Mouse (Mus musculus): ENCODE results near the gene Atp2b1. TPM values are rescaled to one million over a fixed set of nuclear protein-coding genes. Genes with fewer than 3 reads are reported as not detected.

Gene Atp2b1
- total RNA-seq, 2 experiments from 2014 or later: 63.8 to 72.3 TPM

DNA sequence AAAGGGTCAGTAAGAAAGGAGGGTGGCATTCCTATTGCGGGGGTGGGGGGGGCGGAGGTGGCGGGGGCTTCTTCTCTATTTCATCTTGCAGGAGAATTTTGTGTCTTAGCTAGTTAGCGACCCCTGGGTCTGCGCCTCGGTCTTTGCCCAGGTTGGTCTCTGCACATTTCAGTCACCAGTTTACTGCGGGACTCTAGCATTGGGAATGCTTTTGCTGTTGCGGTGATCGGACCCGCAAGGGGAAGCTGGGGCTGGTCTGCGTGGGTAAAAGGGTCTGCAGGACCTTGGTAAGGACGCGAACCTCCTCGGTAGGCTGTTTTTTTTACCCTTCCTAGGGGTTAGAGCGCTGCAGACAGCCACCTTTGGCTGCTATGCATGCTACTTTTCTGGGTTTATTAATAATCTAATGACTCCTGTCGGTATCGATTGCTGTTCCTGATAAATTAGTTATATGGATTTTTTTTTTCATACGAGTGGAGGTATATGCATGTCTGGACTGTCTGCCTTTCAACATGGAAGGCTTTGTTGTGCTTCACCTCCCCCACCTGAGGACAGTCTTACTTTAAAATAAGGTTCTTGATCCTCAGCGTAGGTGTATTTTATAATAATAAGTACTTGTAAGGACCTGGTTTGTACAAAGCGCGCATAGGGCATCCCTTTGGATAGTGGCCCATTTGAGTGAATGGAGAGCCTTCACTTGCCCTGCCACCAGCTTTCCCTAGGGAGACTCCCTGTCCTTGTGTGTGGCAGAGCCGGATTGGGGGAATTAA is 2.0 kb downstream of the Atp2b1 start:
- DNase-seq (ENCODE audit: low spot score): no peak

DNA sequence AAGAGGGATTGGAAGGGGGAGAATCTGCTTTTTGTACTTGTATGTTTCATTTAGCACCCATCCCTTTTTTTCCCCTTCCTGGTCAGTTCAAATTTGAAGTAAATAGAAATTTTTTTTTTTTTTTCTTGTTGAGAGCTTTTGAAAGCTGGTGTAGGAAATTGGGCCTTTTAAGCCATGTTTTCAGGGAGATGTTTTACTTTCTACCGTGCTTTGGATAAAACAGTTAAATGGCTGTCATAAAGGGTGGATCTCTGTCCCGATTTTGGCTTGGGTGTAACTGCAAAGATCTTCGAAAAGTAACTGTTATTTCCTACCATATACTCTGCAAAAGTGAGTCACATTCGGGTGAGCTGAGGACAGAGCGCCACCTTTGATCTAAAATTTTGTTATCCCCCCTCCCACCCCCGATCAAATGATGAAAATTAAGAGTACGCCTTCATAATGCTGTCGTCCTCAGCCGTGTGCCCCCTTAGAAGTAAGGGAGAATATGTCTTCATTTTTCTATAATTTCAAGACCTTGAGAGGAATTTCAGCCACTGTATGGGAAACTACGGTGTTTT is 2.7 kb downstream of the Atp2b1 start:
- DNase-seq (ENCODE audit: low spot score): no peak

DNA sequence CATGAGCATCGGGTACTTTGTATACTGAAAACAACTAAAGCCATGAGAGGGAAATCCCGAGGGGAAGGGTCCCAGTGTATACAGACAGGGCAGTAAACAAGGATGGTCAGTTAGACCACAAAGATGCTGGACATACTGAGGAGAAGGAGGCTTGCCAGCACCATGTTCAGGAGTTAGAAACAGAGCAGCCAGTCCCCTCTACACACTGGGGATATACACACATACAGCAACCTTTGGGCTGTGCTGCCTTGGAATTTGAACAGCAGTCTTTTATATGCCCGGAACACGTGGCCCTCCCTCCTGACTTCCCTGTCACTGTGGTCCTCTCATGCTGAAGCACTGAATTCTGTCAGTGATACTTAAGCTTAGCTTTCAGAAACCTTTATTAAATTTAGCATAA is 10.9 kb downstream of the Atp2b1 start:
- DNase-seq (ENCODE audit: low spot score): no peak

DNA sequence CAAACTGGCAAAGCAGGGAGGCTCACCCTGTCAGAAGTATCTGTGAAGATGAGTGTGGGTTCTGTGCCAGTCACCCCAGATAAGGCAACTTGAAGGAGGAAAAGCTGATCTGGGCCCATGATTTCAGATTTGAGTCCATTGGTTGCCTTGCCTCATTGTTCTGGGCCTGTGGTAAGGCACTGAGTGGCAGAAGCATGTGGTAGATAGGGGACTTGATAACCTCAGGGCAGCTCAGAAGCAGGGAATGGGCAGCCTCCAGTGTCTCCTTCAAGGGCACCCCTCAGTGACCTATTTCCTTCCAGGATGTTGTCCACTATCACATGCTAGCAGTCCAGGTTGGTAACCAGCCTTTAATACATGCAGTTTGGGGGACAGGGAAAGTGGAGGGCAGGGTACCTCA is 12.8 kb downstream of the Atp2b1 start:
- no peak for DNase-seq (ENCODE audit: low spot score)

DNA sequence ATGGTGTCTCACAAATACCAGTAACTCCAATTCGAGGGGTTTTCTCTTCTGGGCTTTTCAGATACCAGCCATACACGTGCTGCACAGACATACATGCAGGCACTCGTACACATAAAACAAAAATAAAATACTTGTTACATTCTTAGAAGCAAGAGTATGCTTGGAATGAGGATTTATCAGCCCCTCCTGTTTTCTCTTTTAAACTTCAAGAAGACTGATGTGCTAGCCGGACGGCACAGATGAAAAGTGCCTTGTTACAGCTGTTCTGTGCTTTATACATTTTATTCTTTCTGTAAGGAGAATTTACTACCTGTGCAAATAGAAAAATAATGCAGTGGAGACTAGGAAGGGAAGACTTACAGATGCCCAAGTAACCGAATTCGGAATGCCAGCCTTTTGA is 15.2 kb downstream of the Atp2b1 start:
- DNase-seq (ENCODE audit: low spot score): no peak

DNA sequence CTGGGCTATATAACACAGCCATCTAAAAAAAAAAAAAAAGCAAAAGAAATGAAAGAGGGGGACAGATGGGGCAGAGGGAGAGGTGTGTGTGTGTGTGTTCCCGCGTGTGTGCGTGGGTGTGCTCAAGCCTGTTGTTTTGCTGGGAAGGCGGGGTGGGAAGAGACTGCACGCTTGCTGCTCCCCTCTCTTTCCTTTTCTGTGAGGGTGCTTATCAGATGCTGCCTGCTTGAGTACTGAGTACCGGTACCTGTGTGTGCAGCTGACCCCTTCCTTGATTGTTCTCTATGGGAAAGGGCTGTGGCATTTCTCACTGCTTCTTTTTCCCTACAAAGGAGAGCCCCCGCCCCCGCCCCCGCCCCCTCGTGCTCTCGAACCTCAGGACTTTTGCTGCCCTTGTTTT is 15.9 kb downstream of the Atp2b1 start:
- DNase-seq (ENCODE audit: low spot score): no peak

DNA sequence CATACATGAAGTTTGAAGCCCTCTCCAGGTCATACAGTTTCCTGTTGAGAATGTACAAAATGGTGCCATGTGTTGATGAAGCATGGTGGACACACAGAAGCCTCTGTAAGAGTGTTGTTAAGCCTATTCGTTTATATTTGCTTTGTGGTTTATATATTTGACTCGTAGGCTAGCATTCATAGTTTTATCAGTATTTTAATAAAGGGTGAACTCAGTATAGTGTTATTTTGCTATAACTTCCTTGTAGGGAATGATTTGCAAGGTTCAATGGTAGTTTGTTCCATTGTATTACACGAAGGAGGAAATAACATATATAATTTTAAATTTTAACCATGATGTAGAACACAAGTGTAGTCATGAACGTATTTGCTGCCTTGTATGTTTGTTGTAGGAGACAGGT is 25.9 kb downstream of the Atp2b1 start:
- DNase-seq (ENCODE audit: low spot score): no peak

DNA sequence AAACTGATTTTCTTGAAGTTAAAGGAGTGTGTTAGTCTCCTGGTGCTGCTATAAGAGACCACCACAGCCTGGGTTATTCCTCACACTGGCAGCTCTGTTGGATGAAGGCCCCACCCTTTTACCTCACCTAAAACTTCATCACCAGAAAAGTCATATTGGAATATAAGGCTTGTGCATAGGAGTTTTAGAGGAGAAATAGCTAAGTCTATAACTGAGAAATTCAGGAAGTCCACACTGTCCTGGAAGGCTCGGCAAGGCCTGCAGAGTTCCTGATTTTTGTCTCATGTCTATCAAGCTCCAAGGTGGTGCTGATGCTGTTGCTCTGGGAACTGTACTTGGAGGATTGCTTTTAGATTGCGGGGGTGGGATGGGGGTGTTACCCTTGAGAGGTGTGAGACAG is 26.6 kb downstream of the Atp2b1 start:
- DNase-seq (ENCODE audit: low spot score): no peak

DNA sequence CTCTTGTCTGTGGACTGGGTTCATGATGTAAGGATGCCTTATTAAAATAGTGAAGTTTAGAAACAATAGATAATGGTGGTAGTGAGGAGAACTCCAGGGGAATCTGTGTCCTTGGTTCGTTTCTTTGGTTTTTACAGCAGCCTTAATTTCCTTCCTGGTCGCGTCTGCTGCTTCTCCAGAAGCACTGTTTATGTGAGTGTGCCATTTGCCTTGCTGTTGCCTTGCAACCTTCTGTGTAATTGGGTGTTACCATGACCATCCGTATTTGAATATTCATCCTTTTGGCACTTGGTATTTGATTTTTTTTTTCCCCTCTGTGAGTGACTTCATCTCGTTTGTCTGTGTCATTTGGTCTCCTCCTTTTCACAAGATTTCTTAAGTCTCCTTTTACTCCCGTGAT is 27.8 kb downstream of the Atp2b1 start:
- DNase-seq (ENCODE audit: low spot score): no peak

DNA sequence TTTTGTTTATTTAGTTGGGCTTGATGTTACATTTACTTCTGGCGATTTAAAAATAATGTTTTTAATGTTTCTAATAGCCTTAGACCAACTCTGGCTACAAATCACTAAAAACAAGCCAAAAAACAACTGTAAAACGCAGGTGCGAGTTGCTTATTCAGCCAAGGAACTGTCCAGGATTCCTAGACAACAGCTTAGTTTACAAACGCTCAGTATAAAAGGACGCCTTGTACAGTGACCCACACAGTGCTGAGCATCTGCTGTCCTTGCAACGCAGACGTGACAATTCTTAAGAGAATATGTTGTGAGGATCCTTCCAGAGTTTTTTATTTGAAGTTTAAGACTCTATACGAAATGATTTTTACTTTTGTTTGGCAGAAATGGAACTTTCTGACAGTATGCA is 28.8 kb downstream of the Atp2b1 start:
- no peak for DNase-seq (ENCODE audit: low spot score)

DNA sequence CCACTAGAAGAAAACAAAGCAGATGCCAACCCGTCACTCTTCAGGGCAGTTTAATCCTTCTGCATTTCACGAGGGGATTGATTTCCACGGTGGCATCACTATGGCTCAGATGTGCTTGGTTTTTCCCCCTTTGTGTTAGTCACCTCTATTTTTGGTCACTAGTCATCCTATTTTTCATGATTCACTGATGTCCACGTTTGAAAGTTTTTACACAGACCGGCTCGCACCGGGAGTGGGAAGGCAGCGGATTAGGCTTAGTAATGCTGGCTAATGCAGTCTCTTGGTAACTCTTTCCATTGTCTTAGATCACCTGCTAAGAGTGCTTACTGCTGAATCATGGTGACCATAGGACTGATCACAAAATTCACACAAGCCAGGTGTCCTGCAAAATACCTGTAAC is 29.7 kb downstream of the Atp2b1 start:
- no peak for DNase-seq (ENCODE audit: low spot score)

DNA sequence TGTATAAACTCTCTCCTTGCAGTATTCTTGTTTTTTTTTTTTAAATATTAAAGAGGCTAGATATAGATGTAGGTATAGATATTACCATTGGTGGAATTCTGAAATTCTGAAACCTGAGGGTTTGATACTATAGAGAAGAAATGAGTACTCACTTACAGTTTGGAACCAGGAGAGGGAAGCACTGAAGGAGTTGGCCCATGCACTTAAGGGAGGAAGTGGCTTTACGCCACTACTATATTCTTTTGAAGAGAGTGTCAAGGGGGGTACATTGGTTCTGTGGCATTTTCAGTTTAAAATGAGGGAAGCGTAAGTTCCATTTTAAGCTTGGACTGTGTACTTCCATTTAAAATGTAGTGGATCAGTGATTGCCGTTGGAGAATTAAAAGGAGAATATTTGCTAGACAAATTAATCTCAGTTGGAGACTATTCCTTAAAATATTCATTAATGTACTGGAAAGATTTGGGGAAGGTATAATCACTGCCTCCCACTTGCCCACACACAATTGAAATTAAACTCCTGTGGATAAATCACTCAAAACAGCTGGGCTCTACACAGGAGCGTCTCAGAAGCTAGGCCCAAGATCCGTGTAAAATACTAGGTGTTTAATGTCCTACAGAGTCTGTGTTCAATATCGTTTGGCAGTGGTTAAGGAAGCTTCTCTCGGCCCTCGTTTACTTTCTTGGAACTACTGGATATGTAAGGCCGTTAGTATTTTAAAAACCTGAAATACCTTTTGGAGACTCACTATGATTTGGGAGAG is 32.0 kb downstream of the Atp2b1 start:
- DNase-seq (ENCODE audit: low spot score): no peak

DNA sequence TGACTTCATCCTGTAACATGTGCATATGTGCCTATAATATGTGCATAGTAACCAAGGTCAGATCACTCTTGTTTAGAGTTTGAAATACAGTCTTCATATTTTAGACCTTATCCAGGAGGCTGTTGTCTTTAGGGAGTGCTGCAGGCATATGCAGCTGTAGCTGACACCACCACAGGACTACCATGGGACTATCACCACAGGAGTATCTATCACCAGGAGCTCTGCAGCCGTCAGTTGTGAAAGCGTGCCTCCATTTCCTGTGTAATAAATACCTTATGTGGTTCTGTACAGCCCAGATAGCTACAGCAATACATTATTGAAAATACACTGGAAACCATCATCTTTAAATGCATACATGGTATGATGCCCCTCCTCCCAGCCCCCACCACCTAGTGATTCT is 33.0 kb downstream of the Atp2b1 start:
- no peak for DNase-seq (ENCODE audit: low spot score)

DNA sequence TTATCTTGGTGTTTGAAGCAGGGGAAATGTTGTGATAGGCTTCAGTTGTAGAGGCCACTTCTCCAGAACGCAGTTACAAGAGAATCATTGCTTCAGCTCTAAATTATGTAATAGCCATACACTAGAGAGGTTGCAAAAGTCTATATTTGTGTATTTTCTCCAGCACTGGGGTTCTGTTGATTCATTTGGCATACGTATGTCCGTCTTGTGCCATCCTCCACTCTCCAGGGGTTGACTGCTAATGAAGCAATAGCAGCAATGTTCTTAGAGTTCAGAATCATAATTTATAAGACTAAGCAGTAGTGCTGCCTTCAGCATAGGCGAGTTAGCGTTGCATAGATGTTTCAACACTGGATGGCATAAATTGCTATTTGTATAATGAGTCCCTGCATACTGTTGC is 33.9 kb downstream of the Atp2b1 start:
- peak; percentile 24 for DNase-seq (ENCODE audit: low spot score)

DNA sequence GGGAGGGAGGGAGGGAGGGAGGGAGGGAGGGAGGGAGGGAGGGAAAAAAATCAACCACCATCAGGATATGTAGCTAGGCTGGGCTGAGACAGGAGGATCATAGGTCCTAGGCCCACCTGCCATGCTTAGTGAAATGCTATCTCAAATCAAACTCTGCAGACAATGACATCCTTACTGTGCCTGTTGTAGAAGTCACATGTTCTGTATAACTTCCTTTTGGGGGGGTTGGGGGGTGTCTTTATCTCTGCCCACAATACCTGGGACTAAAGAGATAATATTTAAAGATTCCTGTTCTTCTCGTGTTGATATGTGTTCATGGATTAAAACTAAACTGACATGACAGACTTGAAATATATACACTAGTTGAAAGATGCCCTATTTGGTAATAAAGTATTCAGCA is 35.5 kb downstream of the Atp2b1 start:
- DNase-seq (ENCODE audit: low spot score): no peak

DNA sequence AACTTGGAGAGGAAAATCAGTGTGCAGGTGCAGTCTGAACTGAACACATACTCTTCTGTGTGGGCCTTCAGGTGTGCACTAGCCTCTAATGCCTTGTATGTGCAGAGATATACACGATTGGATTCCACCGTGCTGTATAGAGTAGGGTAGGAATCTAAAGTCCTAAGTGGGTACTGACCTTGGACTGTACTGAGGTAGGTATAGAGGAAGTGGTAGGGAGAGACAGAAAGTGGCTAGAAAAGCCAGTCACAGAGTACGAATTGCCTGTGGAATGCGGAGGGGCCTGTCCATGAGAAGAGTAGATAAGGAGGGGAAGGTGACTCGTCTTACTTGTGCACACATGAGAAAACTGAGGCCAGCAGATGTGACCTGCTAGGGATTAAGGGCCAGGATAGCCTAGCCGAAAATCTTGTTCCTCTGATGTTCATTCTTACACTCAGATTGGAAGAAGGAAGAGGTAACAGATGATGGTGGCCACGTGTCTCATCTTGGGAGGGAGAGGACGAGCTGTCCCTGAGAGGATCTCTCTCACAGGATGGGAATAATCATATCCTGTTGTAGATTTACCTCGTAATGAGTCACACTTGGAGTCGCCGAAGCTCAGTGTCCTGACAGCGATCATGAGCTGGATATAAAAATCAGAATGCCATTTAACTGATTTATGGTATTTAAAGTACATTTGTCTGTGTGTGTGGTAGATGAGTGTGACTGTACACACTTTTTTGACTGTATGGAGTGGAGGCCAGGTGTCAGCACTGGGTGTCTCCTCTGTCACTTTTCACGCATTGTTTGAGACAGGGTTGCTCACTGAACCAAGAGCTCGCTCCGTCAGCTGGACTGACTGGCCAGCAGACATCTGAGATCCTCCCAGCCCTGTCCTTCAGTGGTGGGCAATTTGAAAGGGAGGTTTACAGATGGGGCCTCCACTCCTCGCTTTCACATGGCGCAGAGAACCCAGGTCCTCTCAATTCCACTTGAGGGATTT is 37.4 kb downstream of the Atp2b1 start:
- DNase-seq (ENCODE audit: low spot score): no peak

DNA sequence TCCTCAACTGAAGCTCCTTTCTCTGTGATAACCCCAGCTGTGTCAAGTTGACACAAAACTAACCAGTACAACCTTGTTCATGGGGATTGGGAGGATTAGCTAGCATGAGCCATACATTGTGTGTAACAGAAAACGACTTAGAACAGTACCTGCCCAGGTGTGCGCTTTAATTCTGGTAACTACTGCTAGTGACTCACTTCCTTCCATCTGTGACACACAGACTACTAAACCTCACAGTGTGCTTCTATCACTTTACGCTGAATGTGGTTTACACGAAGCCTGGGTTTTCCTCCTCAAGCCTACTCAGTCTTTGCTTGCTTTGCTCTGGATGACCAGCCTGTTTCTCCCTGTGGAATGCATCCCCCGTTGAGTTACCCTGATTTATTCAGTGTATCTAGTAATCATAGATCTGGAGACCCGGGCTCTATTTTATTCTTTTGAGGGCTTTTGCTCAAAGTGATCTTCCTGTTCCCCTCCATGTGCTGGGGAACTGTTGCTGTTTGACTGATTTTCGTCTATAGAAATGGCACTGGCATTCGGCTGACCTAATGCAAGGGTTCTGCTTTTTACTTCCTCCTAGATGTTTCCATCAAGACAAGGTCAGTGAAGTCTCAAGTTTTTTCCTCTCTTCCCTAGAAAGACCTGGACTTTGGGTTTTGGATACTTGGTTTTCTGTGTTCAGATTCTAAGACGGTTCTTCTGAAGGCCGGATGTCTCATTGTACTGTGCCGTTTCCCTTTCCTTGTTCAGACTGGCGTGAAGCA is 40.2 kb downstream of the Atp2b1 start:
- DNase-seq (ENCODE audit: low spot score): no peak

DNA sequence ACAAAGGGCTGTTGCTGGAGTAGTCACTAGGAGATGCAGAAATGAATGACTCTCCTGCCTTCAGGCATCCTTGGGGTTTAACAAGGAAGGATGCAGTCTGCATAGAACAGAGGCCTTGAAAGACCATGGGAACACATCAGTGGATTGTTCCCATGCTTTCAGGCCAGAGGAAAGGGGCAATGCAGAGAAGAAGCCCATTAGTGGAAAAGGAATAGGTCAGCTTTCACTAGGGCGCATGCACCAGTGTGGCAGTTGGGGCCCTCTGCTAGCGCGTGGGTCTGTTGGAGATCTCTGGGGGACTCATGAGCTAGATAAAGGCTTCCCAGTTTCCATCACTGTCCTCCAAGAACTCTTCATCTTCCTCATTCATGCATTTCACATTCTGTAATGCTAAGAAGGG is 41.9 kb downstream of the Atp2b1 start:
- DNase-seq (ENCODE audit: low spot score): no peak

DNA sequence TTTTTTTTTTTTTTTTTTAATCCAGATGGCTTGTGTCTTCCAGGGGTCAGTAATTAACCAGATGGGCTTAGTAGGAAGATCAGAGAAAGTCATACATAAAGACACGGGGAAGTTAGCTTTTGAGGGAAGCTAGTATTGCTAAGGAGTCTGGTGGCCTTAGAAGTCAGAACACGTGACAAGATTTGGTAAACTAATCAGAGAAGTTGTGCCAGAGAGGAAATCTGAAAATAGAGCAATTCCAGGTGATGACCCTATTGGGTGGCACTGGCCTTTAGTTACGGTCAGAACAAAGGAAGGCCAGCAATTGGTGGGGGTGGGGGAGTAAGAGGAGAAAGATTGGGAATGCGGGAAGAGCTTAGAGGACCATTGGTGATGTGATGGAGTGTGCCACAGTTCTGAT is 44.5 kb downstream of the Atp2b1 start:
- DNase-seq (ENCODE audit: low spot score): no peak

DNA sequence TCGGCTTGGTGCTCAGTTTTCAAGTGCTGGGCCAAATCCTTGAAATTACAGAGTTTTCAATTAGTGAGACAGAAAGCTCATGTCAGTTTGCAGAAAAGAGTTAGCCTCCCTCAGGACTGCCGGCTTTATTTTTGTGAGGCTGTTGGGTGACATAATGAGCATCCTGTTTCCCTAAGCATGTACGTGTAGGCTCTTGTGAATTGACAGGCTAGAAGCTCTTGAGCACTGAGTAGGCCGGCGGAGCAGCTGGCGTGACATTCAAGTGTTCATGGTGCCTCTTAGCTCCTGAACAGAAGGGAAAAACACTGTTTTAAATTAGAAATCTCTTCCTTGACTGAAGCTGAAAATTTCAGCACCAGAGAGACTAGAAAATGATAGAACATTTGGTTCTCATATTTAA is 45.2 kb downstream of the Atp2b1 start:
- no peak for DNase-seq (ENCODE audit: low spot score)

DNA sequence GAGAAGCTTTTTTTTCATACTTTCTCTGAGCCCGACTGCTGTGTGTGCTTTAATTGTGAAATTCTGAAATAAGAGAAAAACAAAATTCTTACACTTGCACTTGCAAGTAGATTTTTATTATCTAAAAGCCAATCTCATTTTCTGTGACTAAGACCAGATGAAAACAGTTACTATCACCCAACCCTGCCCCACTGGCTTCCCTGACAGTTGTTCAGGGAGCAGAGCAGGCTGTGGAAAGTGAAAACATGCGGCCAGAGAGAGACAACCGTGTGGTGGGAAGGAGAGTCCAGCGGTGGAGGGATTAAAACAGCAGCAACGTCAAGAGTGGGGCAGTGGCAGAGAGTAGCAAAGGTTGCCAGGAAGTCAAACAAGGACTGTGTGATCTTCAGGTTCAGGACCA is 46.7 kb downstream of the Atp2b1 start:
- no peak for DNase-seq (ENCODE audit: low spot score)

All from gastrocnemius, adult 18-20 months (tissue).